Mouse (Mus musculus): ENCODE measurements around the gene Stfa2l1.
"Not testable (repeated sequence)": the region's sequence is repeated elsewhere in the genome, so short reads cannot be mapped to it uniquely, and the experiment has no call there.

The Stfa2l1 gene

DNA sequence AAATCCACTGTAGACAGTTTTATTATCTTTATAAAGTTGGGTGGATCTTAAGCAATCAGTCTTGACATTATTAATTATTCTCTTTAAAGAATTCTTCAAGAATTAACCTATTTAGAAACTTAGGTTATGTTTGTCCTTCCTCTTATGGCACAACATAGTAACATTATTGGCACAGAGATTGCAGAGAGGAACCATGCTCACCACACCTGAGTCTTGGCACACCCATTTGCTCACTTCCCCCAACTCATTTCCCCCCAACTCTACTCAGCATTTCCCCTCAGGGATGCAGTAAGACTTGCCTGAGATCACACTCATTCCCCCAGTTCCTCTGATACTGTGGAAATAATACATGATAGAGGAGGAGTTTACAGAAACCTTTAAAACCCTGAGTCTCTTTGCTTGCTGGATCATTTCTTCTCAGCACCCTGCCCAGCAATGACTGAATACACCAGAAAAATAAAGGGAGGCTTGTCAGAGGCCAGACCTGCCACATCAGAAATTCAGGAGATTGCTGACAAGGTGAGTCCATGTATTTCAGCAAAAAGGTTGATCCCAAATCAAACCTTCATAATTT lies at the start of gene Stfa2l1:
Stfa2l1 (plus strand) TSS at position 410 of the 574 bp plus-strand sequence.
- in situ Hi-C loops (cut with MboI, MseI) = no loop called here

DNA sequence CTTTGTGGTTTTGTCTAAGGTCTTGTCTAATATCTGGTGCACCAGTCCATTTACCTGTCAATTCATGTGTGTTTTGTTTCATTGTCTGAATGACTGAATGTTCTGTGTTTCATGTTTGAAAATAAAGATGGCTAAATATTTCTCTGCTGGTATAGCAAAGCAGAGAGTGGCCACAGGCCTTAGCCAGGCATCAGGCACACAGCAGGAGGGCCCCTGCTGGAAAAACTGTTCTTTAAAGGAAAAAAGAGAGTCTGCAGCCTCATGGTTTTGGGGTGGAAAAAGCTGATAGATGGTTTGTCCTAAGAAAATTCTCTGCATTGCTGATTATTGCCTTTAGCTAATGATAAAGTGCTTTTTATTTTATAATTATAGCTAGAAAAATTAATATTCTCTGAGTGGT lies 45.1 kb upstream of the Stfa2l1 start:
- in situ Hi-C loops (cut with MboI, MseI) = not testable (repeated sequence)

DNA sequence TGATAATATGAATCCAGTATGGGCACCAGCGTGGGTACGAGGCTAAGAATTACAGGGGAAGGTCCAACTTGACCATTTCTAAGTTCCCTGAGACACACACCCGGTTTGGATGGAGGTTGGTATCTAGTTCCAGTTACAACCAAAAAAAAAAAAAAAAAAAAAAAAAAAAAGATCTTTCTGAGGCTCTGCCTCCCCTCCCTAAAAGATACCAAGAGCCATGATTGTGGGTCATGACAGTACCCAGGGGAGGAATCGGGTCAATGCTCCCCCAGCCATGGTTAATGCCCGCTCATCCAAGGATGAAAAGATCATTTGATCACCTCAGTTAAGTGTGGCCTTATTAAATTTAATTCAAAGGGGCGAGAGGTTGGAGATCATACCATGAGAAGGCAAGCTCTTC lies 40.9 kb upstream of the Stfa2l1 start:
- in situ Hi-C loops (cut with MboI, MseI) = not testable (repeated sequence)

DNA sequence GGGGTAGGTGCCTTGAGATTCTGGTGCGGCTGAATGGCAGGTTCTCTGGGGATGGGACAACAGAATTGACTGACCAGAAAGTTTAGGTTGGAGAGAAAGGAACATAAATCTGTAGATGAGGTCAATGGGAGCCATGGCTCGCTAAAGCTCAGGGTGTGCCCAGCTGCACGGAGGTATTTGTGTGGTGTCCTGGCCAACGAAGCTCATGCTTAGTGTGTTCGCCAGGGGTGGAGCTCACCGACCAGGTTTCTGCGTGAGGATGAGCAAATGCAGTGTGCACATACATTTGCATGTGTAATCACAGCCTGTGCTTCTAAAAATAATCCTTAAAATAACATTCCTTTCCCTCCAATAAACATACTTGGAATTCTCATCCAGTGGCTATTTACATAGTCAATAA lies 28.5 kb upstream of the Stfa2l1 start:
- in situ Hi-C loops (cut with MboI, MseI) = no loop called here

DNA sequence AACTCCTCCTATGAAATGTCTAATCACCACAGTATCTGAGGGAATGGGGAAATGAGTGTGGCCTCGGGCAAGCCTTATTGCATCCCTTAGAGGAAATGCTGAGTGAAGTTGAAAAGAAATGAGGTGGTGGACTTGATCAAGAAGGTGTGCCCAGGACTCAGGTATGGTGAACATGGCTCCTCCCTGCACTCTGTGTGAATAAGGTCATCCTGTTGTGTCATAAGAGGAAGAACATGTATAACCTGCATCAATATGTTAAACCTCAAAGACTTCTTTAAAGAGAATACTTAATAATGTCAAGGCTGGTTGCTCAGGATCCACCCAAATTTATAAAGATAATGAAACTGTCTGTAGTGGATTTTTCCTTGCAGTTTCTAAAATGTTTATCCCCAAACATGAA lies 25.5 kb upstream of the Stfa2l1 start, which contains the start of gene Csta1:
Csta1 (minus strand) TSS at position 101 of the 400 bp plus-strand sequence.
- in situ Hi-C loops (cut with MboI, MseI) = no loop called here

DNA sequence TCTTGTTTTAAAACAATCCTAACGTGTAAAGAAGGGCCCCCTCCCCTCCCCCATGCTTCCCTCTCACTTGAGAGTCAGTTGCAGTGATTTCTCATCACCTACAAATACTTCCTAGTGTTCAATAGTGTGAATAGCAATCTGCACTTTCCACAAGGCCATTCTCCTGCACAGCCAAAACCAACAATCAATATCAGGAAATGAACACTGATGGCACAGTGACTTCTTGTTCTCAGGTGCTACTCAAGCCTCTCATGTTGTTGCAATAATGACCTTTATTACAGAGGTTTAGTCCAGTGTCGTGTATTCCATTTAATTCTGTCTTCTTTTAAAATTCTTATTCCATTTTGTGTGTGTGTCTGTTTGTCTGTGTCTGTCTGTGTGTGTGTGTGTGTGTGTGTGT lies 18.4 kb upstream of the Stfa2l1 start:
- in situ Hi-C loops (cut with MboI, MseI) = no loop called here

DNA sequence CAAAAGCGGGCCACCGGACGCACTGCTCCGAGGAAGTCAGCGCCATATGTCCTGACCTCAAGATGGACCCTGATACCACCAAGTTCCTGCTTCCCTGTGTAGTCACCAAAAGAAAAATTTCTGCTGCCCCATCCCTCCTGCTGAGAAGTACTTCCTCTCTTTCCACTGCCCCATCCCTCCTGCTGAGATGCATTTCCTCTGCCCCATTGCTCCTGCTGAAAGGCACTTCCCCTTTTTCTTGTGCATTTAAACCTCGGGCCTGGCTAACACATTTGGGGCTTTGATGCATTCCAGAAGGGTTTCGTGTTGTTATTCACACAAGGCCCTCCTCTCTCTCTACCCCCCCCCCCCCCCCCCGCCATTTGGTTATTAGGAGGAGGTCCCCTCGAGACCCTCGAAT lies 11.2 kb downstream of the Stfa2l1 start:
- in situ Hi-C loops (cut with MboI, MseI) = not testable (repeated sequence)

DNA sequence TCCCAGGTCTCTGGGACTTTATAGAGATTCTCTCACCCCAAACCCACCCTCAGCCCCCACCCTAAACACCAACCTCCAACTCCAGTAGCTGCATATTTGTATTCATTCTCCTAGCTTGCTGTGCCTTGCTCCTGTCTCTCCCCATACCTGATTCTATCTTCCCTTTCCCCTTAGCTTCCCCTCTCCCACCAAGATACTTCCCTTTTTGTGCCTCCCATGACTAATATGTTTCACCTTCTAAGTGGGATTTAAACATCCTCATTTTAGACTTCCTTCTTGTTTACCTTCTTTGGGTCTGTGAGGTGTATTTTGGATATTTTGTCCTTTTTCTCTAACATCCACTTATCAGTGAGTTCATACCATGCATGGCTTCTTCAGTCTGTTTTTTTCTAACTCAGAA lies 19.5 kb downstream of the Stfa2l1 start:
- in situ Hi-C loops (cut with MboI, MseI) = no loop called here

DNA sequence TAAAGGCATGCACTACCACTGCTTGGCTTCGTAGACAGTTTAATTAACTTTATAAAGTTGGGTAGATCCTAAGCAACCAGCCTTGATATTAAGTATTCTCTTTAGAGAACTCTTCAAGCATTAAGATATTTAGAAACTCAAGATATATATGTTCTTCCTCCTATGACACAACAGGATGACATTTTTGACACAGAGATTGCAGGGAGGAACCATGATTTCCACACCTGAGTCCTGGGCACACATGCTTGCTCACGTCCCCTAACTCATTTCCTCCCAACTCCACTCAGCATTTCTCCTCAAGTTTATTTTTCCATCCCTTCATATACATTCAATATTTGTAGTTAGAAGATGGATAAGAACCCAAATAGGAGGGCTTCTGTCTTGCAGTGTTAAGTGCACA lies 23.3 kb downstream of the Stfa2l1 start:
- in situ Hi-C loops (cut with MboI, MseI) = no loop called here

DNA sequence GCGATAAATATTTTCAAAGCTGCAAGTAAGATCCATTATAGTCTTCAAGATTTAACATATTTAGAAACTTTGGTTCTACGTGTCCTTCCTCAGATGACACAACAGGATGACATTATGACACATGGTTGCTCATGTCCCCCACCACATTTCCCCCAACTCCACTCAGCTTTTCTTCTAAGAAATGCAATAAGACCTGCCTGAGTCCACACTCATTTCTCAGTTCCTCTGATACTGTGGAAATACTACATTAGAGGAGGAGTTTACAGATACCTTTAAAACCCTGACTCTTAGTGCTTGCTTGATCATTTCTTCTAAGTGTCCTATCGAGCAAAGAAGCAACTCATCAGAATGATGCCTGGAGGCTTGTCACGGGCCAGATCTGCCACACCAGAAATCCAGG lies 27.3 kb downstream of the Stfa2l1 start, which contains the start of gene Gm5483:
Gm5483 (plus strand) TSS at position 301 of the 400 bp plus-strand sequence.
- in situ Hi-C loops (cut with MboI, MseI) = not testable (repeated sequence)

DNA sequence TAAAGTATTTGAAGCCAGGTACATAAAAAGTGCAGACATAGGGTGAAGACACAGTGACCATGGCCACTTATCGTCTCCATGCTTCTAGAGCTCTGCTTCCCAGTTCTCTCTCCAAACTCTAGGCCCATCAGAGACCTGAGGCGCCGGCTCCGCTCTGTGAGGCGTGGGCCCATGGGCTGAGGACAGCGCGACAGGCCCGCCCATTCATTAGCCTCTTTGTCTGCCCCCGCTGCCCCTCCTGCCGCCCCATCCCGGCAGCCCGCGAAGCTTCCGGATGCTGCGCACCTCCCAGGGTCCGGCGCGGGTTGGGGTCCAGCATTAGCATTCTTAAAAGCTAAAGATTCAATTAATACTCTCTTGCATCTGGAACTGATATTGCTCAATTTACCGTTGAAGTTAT lies 42.6 kb downstream of the Stfa2l1 start:
- in situ Hi-C loops (cut with MboI, MseI) = no loop called here

DNA sequence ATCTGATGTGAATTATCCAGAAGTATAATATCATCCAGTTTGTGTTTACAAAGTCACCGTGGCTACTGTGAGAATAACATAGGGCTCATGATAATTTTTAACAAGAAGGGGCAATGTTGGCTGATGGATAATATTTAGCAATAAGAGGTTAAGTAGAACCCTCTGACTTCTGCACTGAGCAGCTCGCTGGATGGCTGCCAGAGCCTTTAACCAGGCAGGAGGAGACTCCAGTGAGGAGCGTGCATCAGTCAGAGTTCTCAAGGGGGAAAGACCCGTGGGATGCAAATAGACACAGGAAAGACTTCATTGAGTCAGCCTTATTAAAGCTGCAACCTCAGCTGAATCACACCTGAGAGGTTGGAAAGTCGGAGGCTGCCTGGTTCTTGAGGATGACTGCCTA lies 47.2 kb downstream of the Stfa2l1 start:
- in situ Hi-C loops (cut with MboI, MseI) = no loop called here

DNA sequence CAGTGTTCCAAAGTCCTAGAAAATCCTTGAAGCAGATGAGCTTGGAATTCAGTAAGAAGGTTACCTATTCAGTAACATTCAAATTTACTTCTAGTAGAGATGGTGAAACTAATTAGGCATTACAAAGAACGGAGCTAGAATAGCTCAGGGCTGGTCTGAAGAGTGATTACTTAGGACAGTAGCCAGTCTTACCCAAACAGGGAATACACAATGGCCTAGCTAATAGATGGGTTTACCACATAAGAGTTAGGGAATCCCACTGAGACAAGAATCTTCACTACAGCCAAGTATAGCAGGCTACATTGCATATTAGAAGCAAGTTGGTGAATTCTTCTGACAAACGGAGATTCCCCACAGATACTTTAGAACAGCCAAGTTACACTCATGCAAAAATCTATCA lies 49.1 kb downstream of the Stfa2l1 start:
- in situ Hi-C loops (cut with MboI, MseI) = not testable (repeated sequence)

DNA sequence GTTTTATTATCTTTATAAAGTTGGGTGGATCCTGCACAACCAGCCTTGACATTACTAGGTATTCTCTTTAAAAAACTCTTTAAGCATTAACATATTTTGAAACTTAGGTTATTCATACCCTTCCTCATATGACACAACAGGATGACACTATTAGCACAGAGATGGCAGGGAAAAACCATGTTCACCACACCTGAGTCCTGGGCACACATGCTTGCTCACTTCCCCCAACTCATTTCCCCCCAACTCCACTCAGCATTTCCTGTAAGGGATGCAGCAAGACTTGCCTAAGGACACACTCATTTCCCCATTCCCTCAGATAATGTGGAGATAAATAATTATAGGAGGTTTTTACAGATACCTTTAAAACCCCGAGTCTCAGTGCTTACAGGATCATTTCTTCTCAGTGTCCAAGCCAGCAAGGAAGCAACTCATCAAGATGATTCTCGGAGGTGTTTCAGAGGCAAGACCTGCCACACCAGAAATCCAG lies 53.4 kb downstream of the Stfa2l1 start, which contains the start of gene Gm5416:
Gm5416 (plus strand) TSS at position 437 of the 487 bp plus-strand sequence.
- in situ Hi-C loops (cut with MboI, MseI) = loop anchor here in 1 of 2 experiments (5.0 kb wide), 1 partner anchor 97 kb away; no protein-coding TSS in a partner anchor
